Mouse (Mus musculus) embryo, embryonic 11 days (tissue): ENCODE data around the gene Myo1a.

Experiments
- DNase-seq: peaks from one replicate; pipeline ENCODE4 v3.0.0-alpha.2; 2015

Gene Myo1a

DNA sequence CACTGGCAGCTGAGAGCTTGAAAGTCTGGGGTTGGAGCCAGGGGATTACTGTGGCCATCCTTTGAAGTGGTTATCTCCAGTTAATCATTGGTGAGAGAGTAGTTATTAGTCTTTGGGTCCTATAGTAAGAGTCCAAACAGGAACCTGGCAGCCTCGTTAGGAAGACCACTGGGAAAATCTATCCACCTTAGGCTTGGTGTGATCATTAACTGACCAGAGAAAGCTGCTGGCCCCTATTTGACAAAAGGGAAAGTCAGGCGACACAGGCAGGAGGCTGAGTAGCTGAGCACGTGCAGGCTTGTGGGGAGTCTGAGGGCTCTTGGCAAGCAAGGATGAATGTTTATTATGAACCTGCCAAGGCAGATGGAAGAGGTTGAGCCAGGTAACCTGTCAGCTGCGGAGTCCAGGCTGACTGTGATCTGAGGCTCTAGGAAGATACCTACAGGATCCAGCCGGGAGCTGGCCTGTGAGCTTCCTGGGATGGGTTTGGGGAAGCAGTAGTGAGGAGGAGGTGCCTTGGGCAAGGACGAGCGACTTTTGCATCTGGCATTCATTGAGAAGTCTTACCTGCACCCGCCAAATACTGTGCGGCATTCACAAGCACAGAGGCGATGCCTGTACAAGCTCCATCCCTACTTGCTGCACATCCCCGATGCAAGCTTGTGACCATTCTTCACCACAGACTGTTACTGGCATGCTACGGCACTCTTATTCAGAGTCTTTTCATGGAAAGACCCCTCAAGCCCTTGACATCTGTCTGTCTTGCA lies 59.1 kb downstream of the Myo1a start:
- DNase-seq = no peak

DNA sequence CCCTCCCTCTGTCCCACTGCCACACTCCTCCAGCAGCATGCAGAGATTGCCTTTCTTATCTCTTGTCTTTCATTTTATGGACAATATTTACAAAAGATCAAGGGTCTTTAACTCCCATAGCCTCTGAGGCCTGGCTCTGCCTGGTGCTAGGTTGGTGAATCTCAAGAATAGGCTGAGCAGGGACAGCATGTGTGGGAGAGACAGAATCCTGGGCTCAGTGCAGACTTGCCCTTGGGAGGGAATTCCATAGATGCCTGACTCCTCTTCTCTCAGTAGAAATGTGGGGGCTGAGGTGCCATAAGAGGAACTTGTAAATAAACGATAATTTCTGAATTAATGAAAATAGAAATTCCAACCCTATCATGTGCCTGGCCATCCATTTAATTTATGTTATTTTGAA lies 61.6 kb downstream of the Myo1a start:
- DNase-seq = no peak
